Mouse (Mus musculus) right cerebral cortex, adult 18-20 months (tissue): ENCODE results near the gene Galnt9.

ENCODE experiments used
- DNase-seq: peaks from one replicate; pipeline ENCODE4 v3.0.0; 2022; ENCODE audit warnings: mixed read lengths

The Galnt9 gene

DNA sequence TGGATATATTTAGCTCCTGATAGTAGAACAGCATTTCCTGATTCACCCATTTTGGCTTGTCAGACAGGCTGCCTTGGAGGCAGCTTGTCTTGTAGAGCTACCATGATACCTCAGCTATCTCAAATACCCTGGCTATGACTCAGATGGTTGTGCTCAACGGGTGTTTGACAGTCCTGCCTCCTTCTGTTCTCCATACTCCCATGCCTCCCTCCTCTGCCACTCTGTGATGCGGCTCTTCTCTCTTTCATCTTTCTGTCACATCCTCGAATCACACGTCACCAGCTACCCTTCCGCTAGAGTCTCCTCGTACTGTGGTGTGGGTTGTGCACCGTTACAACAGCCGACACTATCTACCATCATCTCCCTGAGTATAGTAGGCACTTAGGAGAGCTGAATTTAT lies 50.3 kb downstream of the Galnt9 start:
- DNase-seq = peak; percentile 72

- DNase-seq = peak; percentile 81
Observed at GRCm38 (mm10) chr5:110595341-110595740, 51.2 kb downstream of the Galnt9 start.

- peak; percentile 28 for DNase-seq
Observed at GRCm38 (mm10) chr5:110596086-110596780, 52.1 kb downstream of the Galnt9 start.

GRCm38 (mm10) chr5:110597502-110597901 lies 53.3 kb downstream of the Galnt9 start:
- no peak for DNase-seq

DNA sequence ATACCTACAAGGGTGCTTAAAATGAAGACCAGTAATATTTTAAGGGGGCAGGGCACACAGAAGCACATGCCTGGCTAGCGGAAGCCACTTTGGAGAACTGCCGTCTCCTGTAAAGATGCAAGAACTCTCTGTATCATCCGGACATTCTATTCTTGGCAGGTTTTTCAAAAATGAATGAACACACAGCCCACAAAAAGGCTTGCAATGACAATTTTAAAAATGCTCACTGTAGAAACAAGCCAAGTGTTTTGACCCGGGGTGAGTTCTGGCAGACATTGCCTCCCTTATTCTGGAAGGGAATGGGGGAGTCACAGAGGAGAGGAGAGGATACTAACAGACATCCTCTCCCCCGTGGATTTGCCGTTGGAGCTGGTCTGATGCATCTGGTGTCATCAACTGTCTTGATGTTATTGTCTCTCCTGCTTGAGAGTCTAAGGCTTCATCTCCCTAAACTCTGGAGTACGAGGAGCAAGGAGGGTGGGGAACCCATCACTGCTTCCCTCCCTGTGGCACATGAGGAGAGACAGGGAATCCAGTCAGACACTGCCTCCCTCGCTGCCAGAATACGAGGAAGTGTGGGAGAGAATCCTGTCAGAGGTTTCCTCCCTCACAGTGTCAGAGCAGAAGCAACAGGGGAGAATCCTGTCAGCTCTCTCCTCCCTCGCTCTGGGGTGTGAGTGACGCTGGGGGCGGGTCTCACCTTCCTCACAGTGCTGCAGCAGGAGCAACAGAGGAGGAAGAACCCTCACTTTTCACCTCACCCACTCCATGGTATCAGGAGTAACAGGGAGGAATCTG lies 54.3 kb downstream of the Galnt9 start:
- peak; percentile 90 for DNase-seq

GRCm38 (mm10) chr5:110603016-110603685 lies 59.0 kb downstream of the Galnt9 start:
- no peak for DNase-seq

GRCm38 (mm10) chr5:110604311-110604710 lies 60.2 kb downstream of the Galnt9 start:
- DNase-seq = no peak

DNA sequence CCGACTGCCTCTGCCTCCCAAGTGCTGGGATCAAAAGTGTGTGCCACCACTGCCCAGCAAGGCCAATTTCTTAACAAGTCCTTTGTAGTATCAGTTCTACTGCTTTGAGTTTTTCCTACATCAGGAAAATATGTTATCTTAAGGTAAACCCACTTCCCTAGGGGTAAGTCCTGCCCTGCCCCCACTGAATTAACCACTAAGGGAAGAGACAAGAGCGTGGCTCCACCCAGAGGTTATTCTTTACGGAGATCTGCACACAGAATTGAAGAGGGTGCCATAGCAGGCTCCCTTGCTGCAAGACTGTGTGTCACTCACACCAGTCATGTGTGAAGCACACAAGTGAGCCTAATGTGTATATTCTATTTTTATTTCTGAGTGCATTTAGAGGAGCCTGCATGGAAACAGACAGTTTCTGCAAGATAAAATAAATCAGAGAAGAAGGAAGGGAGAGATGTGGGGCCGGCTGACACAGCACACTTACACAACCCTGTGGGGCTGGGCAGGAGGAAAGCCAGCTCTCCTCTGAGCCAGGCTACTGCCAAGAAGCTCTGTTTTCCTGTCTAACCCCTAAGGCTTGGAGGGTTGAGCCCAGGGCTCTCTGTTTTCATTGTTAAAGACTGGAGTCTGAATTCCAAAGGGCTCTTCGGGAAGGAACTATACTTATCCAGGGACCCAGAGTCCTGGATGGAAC lies 61.5 kb downstream of the Galnt9 start:
- DNase-seq = no peak

- no peak for DNase-seq
Observed at GRCm38 (mm10) chr5:110607767-110608166, 63.6 kb downstream of the Galnt9 start.

DNA sequence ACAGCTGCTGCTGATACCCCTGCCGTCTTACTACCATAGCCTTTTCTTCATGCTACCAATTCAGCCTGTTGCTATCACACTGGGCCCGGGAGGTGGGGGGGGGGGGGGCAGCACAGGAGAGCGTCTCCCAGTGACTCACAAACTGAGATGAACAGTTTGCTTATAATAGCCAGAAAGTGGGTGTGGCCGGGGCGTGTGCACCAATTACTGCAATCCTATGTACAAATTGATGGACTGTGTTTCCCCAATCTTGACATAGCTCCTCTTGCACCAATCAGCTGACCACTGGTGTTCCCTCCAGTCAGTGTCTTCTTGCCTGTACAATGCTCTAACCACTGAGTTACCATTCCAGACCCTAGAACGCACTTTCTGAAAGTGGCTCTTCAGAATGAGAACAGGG lies 64.2 kb downstream of the Galnt9 start:
- DNase-seq = no peak

GRCm38 (mm10) chr5:110608941-110609340 lies 64.8 kb downstream of the Galnt9 start:
- no peak for DNase-seq

GRCm38 (mm10) chr5:110609425-110609824 lies 65.3 kb downstream of the Galnt9 start:
- no peak for DNase-seq

GRCm38 (mm10) chr5:110609868-110610267 lies 65.7 kb downstream of the Galnt9 start:
- DNase-seq = no peak

DNA sequence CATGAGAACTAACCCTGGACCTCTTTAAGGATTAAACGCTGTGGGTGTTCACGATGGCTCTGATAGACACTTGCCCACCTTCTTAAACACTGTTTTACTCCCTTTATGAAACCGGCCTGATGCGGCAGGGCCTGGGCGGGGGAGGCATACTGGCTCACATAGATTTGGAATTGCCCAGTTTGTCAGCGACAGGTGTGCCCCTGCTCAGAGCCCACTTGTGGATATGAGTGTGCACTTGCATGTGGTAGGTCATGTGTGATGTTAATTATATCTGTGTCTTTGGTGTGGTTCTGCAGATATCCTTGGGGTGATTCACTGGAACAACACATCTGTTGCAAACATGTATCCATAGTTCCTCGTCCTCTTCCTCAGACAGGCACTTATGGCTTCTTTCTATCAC lies 66.3 kb downstream of the Galnt9 start:
- DNase-seq = no peak

DNA sequence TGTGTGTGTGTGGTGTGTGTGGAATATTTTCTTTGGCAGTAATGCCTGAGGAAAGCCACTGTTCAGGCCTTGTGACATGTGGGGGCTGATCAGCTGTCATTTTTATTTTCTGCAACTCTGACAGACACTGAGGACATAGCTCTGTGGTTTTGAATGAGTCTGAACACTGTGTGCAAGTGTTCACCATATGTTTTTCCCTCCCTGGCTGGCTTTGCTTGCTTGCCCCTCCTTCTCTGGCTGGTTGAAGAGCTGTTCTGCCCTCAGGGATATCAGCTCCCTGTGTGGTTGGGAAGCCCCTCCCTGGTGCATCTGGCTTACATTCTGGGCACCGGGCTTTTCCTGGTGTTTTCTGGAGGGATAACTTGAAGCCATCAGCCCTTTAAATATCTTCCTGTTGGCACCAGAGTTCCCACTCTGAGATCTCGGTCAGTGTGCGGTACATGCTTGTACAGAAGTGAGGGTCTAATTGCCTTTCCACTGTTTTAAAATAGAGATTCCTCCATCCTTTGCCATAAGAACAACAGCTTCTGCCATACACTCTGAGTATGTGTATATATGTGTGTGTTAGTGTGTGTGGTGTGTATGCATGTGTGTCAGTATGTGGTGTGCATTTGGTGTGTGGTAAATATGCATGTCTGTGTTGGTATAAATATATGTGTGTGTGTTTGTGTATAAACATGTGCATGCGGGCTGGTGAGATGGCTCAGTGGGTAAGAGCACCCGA lies 67.4 kb downstream of the Galnt9 start:
- no peak for DNase-seq

GRCm38 (mm10) chr5:110619226-110619625 lies 75.1 kb downstream of the Galnt9 start:
- DNase-seq = no peak

DNA sequence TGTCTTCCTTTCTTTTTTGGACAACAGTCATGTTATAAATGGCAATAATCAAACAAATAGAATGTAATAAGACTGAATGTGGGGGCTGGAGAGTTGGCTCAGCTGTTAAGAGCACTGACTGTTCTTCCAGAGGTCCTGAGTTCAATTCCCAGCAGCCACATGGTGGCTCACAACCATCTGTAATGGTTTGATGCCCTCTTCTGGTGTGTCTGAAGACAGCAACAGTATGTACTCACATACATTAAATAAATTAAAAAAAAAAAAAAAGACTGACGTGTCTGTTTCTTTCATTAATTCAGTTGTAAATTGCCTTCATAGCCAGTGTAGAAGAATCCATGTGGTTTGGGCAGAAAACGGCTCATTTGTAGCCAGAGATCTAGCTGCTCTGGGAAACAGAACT lies 80.2 kb downstream of the Galnt9 start:
- DNase-seq = no peak

- no peak for DNase-seq
Observed at GRCm38 (mm10) chr5:110627351-110627750, 83.2 kb downstream of the Galnt9 start.

DNA sequence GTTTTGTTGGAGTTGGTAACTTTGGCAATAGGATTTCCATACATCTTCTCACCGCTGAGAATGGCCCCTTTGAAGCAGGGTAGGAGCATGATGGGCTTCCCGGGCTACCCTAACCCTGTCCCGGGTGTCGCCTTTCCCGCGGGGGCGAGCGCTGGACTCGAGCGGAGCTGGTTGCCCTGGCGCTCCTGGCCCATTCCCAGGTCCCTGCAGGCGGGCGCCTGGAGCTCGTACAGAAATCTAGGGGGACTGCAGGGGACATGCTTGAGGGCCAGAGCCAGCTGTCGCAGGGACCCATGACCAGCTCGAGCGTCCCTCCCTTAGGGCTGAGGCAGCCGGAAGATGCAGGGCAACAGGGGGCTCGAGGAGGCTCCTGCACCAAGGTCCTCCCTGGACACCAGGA lies 84.0 kb downstream of the Galnt9 start:
- no peak for DNase-seq

GRCm38 (mm10) chr5:110629525-110630120 lies 85.5 kb downstream of the Galnt9 start:
- no peak for DNase-seq

GRCm38 (mm10) chr5:110635951-110636707 lies 92.0 kb downstream of the Galnt9 start:
- DNase-seq = no peak
